Mouse (Mus musculus) erythroblast, embryonic 14.5 days (primary cell): Measurements from ENCODE around the gene Add3.

Source experiments
- GATA1 ChIP-seq: IDR thresholded peaks from 2 replicates; pipeline ENCODE4 v1.6.1; 2012; ENCODE audit warnings: low read length, inconsistent platforms, mixed read lengths
- TAL1 ChIP-seq: IDR thresholded peaks from 3 replicates; pipeline ENCODE4 v1.6.1; 2012; ENCODE audit warnings: low read length, inconsistent platforms, mixed read lengths

GRCm38 (mm10) chr19:53145075-53145474 lies 4.8 kb downstream of the Add3 start:
- TF ChIP-seq TAL1 (no peak), GATA1 (no peak)
